Mouse (Mus musculus): Measurements from ENCODE around the gene Tmem131. TPM values are rescaled to one million over a fixed set of nuclear protein-coding genes. Genes with fewer than 3 reads are reported as not detected.
"Not testable (repeated sequence)": the region's sequence is repeated elsewhere in the genome, so short reads cannot be mapped to it uniquely, and the experiment has no call there.

The Tmem131 gene
- polyA plus RNA-seq, 1 experiment from 2014 or later, result 13.8 TPM

GRCm38 (mm10) chr1:36921614-36922393 is 21.7 kb downstream of the Tmem131 start:
- 82% methylated on average over 15 of the region's 15 CpGs for WGBS
- H3K4me3 ChIP-seq, result no peak overlapping the region
- H3K36me3 ChIP-seq, result no peaks in the 10 kb centered on the region
- no peak for DNase-seq (ENCODE audit: low spot score)
- no peaks in the 10 kb centered on the region for H3K9me3 ChIP-seq (replicated peaks)
- peaks cover 9% of the 10 kb centered on the region for H3K4me1 ChIP-seq
- H3K27me3 ChIP-seq (ENCODE audit: low read depth, poor library complexity, severe bottlenecking), result no peaks in the 10 kb centered on the region
- no peak overlapping the region for H3K27ac ChIP-seq

- 64% methylated on average over 4 of the region's 4 CpGs for WGBS
- H3K9me3 ChIP-seq (replicated peaks), result no peaks in the 10 kb centered on the region
- H3K27ac ChIP-seq, result no peak overlapping the region
- no peak for DNase-seq (ENCODE audit: low spot score)
- H3K36me3 ChIP-seq, result no peaks in the 10 kb centered on the region
- H3K4me3 ChIP-seq, result no peak overlapping the region
- peaks cover 9% of the 10 kb centered on the region for H3K4me1 ChIP-seq
- no peaks in the 10 kb centered on the region for H3K27me3 ChIP-seq (ENCODE audit: low read depth, poor library complexity, severe bottlenecking)
Observed at GRCm38 (mm10) chr1:36920726-36921125, 22.7 kb downstream of the Tmem131 start.

GRCm38 (mm10) chr1:36920154-36920716 is 23.2 kb downstream of the Tmem131 start:
- peaks cover 9% of the 10 kb centered on the region for H3K4me1 ChIP-seq
- no peaks in the 10 kb centered on the region for H3K9me3 ChIP-seq (replicated peaks)
- no peak overlapping the region for H3K4me3 ChIP-seq
- DNase-seq (ENCODE audit: low spot score), result no peak
- H3K27ac ChIP-seq, result no peak overlapping the region
- no peaks in the 10 kb centered on the region for H3K36me3 ChIP-seq
- H3K27me3 ChIP-seq (ENCODE audit: low read depth, poor library complexity, severe bottlenecking), result no peaks in the 10 kb centered on the region
- WGBS, result 48% methylated on average over 3 of the region's 3 CpGs

- no peaks in the 10 kb centered on the region for H3K36me3 ChIP-seq
- H3K9me3 ChIP-seq (replicated peaks), result no peaks in the 10 kb centered on the region
- peaks cover 11% of the 10 kb centered on the region for H3K4me1 ChIP-seq
- WGBS, result 59% methylated on average over 1 of the region's 1 CpGs
- no peak for DNase-seq (ENCODE audit: low spot score)
- no peak overlapping the region for H3K4me3 ChIP-seq
- H3K27me3 ChIP-seq (ENCODE audit: low read depth, poor library complexity, severe bottlenecking), result no peaks in the 10 kb centered on the region
- no peak overlapping the region for H3K27ac ChIP-seq
Observed at GRCm38 (mm10) chr1:36919728-36920127, 23.7 kb downstream of the Tmem131 start.

- no peak for DNase-seq (ENCODE audit: low spot score)
- Histone ChIP-seq H3K27ac (no peak overlapping the region), H3K4me1 (peaks cover 17% of the 10 kb centered on the region), H3K4me3 (no peak overlapping the region), H3K36me3 (no peaks in the 10 kb centered on the region), H3K9me3 (replicated peaks) (no peaks in the 10 kb centered on the region), H3K27me3 (ENCODE audit: low read depth, poor library complexity, severe bottlenecking) (no peaks in the 10 kb centered on the region)
- 84% methylated on average over 1 of the region's 1 CpGs for WGBS
Observed at GRCm38 (mm10) chr1:36917423-36917822, 26.0 kb downstream of the Tmem131 start.

GRCm38 (mm10) chr1:36915200-36915580 is 28.3 kb downstream of the Tmem131 start:
- no peak for DNase-seq (ENCODE audit: low spot score)
- no peak overlapping the region for H3K27ac ChIP-seq
- peaks cover 9% of the 10 kb centered on the region for H3K4me1 ChIP-seq
- H3K27me3 ChIP-seq (ENCODE audit: low read depth, poor library complexity, severe bottlenecking), result no peaks in the 10 kb centered on the region
- WGBS, result 92% methylated on average over 5 of the region's 5 CpGs
- no peaks in the 10 kb centered on the region for H3K36me3 ChIP-seq
- no peak overlapping the region for H3K4me3 ChIP-seq
- H3K9me3 ChIP-seq (replicated peaks), result no peaks in the 10 kb centered on the region

GRCm38 (mm10) chr1:36914455-36915199 is 28.8 kb downstream of the Tmem131 start:
- Histone ChIP-seq H3K4me3 (no peak overlapping the region), H3K36me3 (no peaks in the 10 kb centered on the region), H3K4me1 (peaks cover 8% of the 10 kb centered on the region), H3K27ac (no peak overlapping the region), H3K9me3 (replicated peaks) (no peaks in the 10 kb centered on the region), H3K27me3 (ENCODE audit: low read depth, poor library complexity, severe bottlenecking) (no peaks in the 10 kb centered on the region)
- WGBS, result 45% methylated on average over 7 of the region's 7 CpGs
- DNase-seq (ENCODE audit: low spot score), result no peak

- no peaks in the 10 kb centered on the region for H3K9me3 ChIP-seq (replicated peaks)
- 88% methylated on average over 7 of the region's 7 CpGs for WGBS
- H3K36me3 ChIP-seq, result no peaks in the 10 kb centered on the region
- H3K4me3 ChIP-seq, result no peak overlapping the region
- no peak overlapping the region for H3K27ac ChIP-seq
- H3K27me3 ChIP-seq (ENCODE audit: low read depth, poor library complexity, severe bottlenecking), result no peaks in the 10 kb centered on the region
- H3K4me1 ChIP-seq, result peaks cover 8% of the 10 kb centered on the region
- no peak for DNase-seq (ENCODE audit: low spot score)
Observed at GRCm38 (mm10) chr1:36913806-36914205, 29.7 kb downstream of the Tmem131 start.

- DNase-seq (ENCODE audit: low spot score), result no peak
- Histone ChIP-seq H3K4me3 (no peak overlapping the region), H3K9me3 (replicated peaks) (no peaks in the 10 kb centered on the region), H3K4me1 (peaks cover 8% of the 10 kb centered on the region), H3K36me3 (no peaks in the 10 kb centered on the region), H3K27me3 (ENCODE audit: low read depth, poor library complexity, severe bottlenecking) (no peaks in the 10 kb centered on the region), H3K27ac (no peak overlapping the region)
- 98% methylated on average over 1 of the region's 1 CpGs for WGBS
Observed at GRCm38 (mm10) chr1:36912239-36912638, 31.2 kb downstream of the Tmem131 start.

- Histone ChIP-seq H3K27me3 (ENCODE audit: low read depth, poor library complexity, severe bottlenecking) (no peaks in the 10 kb centered on the region), H3K27ac (no peak overlapping the region), H3K36me3 (no peaks in the 10 kb centered on the region), H3K9me3 (replicated peaks) (no peaks in the 10 kb centered on the region), H3K4me3 (no peak overlapping the region), H3K4me1 (peaks cover 8% of the 10 kb centered on the region)
- no peak for DNase-seq (ENCODE audit: low spot score)
- 92% methylated on average over 3 of the region's 3 CpGs for WGBS
Observed at GRCm38 (mm10) chr1:36911603-36912002, 31.9 kb downstream of the Tmem131 start.

GRCm38 (mm10) chr1:36910397-36910796 is 33.1 kb downstream of the Tmem131 start:
- Histone ChIP-seq H3K36me3 (no peaks in the 10 kb centered on the region), H3K9me3 (replicated peaks) (no peaks in the 10 kb centered on the region), H3K27me3 (ENCODE audit: low read depth, poor library complexity, severe bottlenecking) (no peaks in the 10 kb centered on the region), H3K27ac (no peak overlapping the region), H3K4me1 (peaks cover 8% of the 10 kb centered on the region), H3K4me3 (no peak overlapping the region)
- 92% methylated on average over 5 of the region's 5 CpGs for WGBS
- DNase-seq (ENCODE audit: low spot score), result no peak

- not testable (repeated sequence) for H3K4me1 ChIP-seq; H3K27me3 ChIP-seq (ENCODE audit: low read depth, poor library complexity, severe bottlenecking); H3K4me3 ChIP-seq; DNase-seq (ENCODE audit: low spot score); H3K27ac ChIP-seq; H3K36me3 ChIP-seq; H3K9me3 ChIP-seq (replicated peaks)
- 90% methylated on average over 7 of the region's 7 CpGs for WGBS
Observed at GRCm38 (mm10) chr1:36909965-36910364, 33.5 kb downstream of the Tmem131 start.

GRCm38 (mm10) chr1:36905216-36905615 is 38.2 kb downstream of the Tmem131 start:
- 85% methylated on average over 3 of the region's 3 CpGs for whole genome bisulfite sequencing
- Histone ChIP-seq H3K27me3 (ENCODE audit: low read depth, poor library complexity, severe bottlenecking) (no peaks in the 10 kb centered on the region), H3K36me3 (no peaks in the 10 kb centered on the region), H3K4me1 (no peaks in the 10 kb centered on the region), H3K27ac (no peak overlapping the region), H3K9me3 (replicated peaks) (no peaks in the 10 kb centered on the region), H3K4me3 (no peak overlapping the region)
- no peak for DNase-seq (ENCODE audit: low spot score)
